Mouse (Mus musculus) heart, adult 18-20 months (tissue): ENCODE results near the gene C1qtnf1. TPM values are rescaled to one million over a fixed set of nuclear protein-coding genes. Genes with fewer than 3 reads are reported as not detected.
A peak's percentile ranks its signal among the peaks of the same experiment; 100 is the strongest.

ENCODE experiments used
- DNase-seq, 2 experiments: peaks; one replicate each; pipeline ENCODE4 v3.0.0; 2021 to 2022; ENCODE audit warnings: mixed read lengths in 1 of 2
- total RNA-seq, 2 experiments: library from RNA; stranded (reverse); gene quantifications; 2 replicates each; pipeline ENCODE4 v1.2.3; 2021

The C1qtnf1 gene
- total RNA-seq, 2 experiments from 2014 or later = 13.4 to 16.4 TPM

- no peak for DNase-seq
Observed at GRCm38 (mm10) chr11:118410479-118410878, 17.5 kb upstream of the C1qtnf1 start.

GRCm38 (mm10) chr11:118411271-118411670, 16.7 kb upstream of the C1qtnf1 start:
- DNase-seq = no peak

DNA sequence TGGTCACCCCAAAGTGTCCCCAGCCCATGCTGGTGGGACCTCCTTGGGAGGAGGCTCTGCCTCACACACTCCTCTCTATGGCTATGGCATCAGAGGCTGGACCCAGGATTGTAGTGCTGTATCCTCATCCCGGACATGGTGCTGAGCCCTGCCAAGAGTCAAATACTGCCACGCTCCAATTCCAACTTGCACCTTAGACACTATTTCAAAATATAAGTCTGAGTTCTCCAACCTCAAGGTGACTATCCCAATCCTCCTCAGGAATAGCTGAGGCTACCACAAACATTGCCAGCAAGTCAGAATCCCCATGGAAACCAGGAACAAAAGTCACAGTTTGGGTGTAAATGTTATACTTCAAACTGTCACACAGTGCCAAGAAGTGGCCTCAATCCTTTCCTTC, 15.4 kb upstream of the C1qtnf1 start:
- no peak for DNase-seq

DNA sequence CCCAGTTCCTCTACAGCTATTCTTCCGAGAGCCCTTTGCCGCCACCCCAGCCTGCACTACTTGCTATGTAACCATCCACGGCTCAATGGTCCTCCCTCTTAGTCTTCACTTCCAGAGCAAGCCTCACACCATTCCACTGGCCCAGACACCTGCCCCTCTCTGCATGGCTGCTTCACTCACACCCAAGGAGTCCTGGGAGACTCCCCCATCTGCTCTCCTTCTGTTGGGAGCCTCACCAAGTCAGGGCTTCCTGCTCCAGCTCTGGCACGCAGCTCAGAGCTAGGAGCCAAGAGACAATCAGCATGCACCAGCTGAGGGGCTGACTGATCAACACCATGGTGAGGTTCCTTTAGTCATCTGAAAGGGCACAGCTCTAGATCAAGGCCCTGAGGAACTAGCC, 14.9 kb upstream of the C1qtnf1 start:
- no peak for DNase-seq

- DNase-seq = no peak
Observed at GRCm38 (mm10) chr11:118414270-118414669, 13.7 kb upstream of the C1qtnf1 start.

- no peak for DNase-seq
Observed at GRCm38 (mm10) chr11:118415630-118416029, 12.4 kb upstream of the C1qtnf1 start.

DNA sequence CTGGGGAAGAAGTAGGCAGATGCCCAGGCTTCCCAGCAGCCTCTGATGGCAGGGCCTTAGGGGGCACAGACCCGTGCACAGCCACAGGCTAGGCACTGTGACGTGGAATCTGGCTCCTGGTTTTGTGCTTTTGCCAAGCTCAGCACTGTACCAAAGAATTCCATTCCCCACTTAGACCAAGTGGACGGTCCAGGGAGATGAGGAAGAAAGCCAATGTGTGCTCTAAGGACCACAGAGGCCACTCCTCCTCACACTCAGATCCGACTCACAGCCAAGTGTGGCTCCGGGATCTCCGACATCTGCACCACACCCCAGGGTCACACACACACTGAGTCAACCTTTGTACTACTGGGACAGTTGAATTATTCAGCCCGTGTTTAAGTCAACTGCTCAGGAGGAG, 12.0 kb upstream of the C1qtnf1 start:
- DNase-seq = no peak

DNA sequence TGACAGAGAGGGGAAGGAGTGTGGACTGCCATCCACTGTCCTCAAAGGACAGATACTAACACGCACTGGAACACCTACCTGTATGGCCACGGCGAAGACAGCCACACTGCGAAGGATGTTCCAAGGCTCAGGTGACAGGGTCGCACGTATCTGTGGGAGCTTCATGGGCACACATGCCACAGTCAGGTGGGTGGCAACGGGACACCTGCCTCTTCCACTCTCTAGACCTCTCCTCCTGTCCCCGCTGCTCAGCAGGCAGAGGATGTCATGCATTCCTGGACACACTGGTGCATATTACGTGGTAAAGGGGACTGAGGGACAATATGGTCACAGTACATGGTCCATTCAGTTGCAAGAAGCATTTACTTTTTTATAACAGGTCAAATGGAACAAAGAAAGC, 10.5 kb upstream of the C1qtnf1 start:
- DNase-seq = no peak

DNA sequence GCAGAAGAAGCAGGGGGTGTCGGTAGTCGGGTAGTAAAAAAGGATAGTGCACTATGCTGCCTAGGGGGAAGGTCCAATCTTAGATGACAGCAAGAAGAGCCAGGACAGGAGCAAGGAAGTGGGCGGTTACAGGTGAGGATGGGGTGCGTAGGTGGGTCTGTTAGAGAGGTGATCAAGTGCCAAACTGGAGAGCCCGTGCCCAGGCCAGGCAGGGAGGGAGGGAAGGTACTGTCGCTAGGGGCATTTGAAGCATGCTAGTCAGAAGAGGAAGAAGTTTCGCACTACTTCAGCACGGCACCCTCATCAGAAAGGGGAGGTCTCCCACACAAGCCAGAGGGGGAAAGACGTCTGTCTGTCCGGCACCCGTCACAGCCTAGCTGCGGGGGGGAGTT, 9.6 kb upstream of the C1qtnf1 start:
- DNase-seq = no peak

- DNase-seq = peak; percentile 97 to 99
Observed at GRCm38 (mm10) chr11:118418834-118419504, 9.0 kb upstream of the C1qtnf1 start, which contains the start of gene Cant1. Gene Cant1, minus strand, starts transcription at chr11:118419086.

- no peak for DNase-seq
Observed at GRCm38 (mm10) chr11:118420261-118420660, 7.7 kb upstream of the C1qtnf1 start.

DNA sequence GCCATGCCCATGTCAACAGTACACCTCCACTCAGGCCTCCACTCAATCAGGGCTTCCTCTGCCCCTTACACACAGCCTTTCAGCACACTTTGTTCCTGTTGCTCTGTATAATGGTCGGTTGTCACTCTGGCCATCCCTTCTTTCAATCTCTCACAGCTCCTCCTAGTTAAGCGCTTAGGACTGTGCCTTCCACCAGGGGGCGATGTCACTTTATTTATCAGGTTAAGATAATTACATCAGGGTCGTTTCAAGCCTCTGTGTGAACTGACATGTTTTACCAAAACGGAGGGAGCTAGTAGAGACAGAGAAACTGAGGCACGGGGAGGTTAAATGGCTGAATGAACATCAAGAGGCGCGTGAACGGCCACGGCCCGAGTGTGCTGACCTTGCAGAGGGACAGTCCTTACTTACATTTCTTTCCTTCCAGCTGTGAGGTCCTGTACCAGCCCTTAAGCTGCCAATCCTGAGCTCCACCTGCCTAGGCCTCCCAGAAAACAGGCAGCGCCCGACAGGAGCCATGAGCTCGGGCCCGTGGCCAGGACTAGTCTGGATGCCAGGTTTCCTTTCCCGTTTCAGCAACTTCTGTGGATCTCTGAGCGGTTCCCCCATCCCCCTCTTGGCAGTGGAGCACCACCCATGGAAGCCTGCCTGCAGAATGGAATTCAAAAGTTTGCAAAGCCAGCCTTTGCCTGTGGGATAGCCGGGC, 4.6 kb upstream of the C1qtnf1 start:
- DNase-seq = peak; percentile 86 to 94

- peak; percentile 57 to 69 for DNase-seq
Observed at GRCm38 (mm10) chr11:118424621-118425335, 3.2 kb upstream of the C1qtnf1 start.

- DNase-seq = no peak
Observed at GRCm38 (mm10) chr11:118426765-118427164, 1.2 kb upstream of the C1qtnf1 start.

DNA sequence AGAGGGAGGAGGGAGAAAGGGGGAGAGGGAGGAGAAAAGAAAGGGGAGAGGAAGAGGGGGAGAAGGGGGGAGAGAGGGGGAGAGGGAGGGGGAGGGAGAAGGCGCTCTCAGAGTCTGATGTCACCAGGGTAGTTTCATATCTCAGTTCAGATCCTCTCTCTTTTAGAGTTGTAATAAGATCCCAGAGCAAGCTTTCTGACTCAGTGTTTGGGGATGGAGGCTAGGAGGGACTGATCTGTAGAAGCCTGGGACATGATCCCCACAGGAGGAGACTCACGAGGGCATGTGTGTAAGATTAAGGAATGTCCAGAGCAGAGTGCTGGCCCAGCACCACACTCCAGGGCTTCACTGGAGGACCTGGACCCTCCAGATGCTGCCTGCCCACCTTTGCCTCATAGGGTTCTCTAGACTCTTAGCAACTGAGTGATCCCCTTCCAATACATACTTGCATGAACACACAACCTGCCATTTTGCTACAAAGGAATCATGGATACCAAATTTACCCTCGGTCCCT, 680 bp upstream of the C1qtnf1 start:
- no peak for DNase-seq

- DNase-seq = peak; percentile 71 to 72
Observed at GRCm38 (mm10) chr11:118428460-118428868, 461 bp downstream of the C1qtnf1 start.

- peak; percentile 71 to 78 for DNase-seq
Observed at GRCm38 (mm10) chr11:118428944-118429709, 1.1 kb downstream of the C1qtnf1 start.

DNA sequence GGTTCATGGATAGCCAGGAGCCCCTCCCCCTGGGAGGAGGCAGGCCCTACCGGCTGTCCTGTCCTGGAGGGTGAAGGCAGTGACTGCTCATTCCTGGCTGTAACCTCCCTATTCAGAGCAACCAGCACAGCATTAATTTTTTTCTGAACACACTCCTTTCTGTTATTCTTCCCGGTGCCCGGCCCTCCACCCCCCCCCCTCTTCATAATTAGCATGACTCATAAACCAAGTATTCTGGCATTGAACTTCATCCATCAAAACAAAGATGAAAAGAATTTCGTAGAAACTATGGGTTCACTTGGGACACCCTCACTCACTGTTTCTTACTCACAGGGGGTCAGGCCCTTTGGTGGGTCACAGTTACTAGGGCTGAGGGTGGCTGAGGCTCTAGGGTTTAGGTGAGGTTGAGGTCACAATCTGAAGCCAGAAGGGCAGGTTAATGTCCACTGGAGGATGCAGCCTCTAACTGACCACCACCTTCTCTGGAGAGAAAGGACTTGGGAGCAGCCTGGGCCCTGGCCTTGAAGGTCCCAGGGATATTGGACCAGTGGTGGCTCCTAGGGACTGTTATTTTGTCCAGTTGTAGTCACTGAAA, 2.4 kb downstream of the C1qtnf1 start:
- no peak for DNase-seq

GRCm38 (mm10) chr11:118431100-118431948, 3.3 kb downstream of the C1qtnf1 start:
- peak in 1 of 2 experiments; percentile 41 for DNase-seq

GRCm38 (mm10) chr11:118433398-118433868, 5.4 kb downstream of the C1qtnf1 start:
- DNase-seq = peak; percentile 61 to 73

- DNase-seq = no peak
Observed at GRCm38 (mm10) chr11:118434093-118434492, 6.1 kb downstream of the C1qtnf1 start.
